ENCODE assay signal across 8 mouse cellular contexts in genomic region chr8:33992946-33993345, GRCm38 (mm10).
DNase-seq lines count a peak whose midpoint lies in the region; ATAC-seq and TF ChIP-seq lines count a peak whose summit lies in the region.

No protein-coding gene starts in this region.

- peak overlapping the region; percentile 51 for H3K27ac ChIP-seq in embryonic facial prominence, embryonic 13.5 days
- H3K27ac ChIP-seq in neural tube, embryonic 15.5 days (replicated peaks), result no peak overlapping the region
- H3K27ac ChIP-seq in left cerebral cortex, adult 2 months, result no peak overlapping the region

- H3K27me3 ChIP-seq in E14TG2a.4 (ENCODE audit: insufficient read depth, low read length), result no peaks in the 10 kb centered on the region
- H3K27me3 ChIP-seq in embryonic facial prominence, embryonic 13.5 days, result no peaks in the 10 kb centered on the region
- H3K27me3 ChIP-seq in neural tube, embryonic 15.5 days (replicated peaks), result no peaks in the 10 kb centered on the region

- no peaks in the 10 kb centered on the region for H3K36me3 ChIP-seq in E14TG2a.4 (ENCODE audit: insufficient read depth, low read length)
- H3K36me3 ChIP-seq in embryonic facial prominence, embryonic 13.5 days, result no peaks in the 10 kb centered on the region
- no peaks in the 10 kb centered on the region for H3K36me3 ChIP-seq in neural tube, embryonic 15.5 days

- no peak overlapping the region for H3K4me2 ChIP-seq in embryonic facial prominence, embryonic 13.5 days
- no peak overlapping the region for H3K4me2 ChIP-seq in neural tube, embryonic 15.5 days

- H3K9ac ChIP-seq in embryonic facial prominence, embryonic 13.5 days, result no peak overlapping the region
- H3K9ac ChIP-seq in neural tube, embryonic 15.5 days (replicated peaks), result no peak overlapping the region

- no peak for ATAC-seq in embryonic facial prominence, embryonic 13.5 days (ENCODE audit: insufficient number of reproducible peaks, insufficient read depth, low FRiP score, low TSS enrichment, low read depth)
- ATAC-seq in neural tube, embryonic 15.5 days (ENCODE audit: low FRiP score), result no peak

- intact Hi-C loops in left cerebral cortex, adult 2 months (cut with DNase I), result no loop called here

- 26% methylated on average over 11 of the region's 11 CpGs for WGBS in embryonic facial prominence, embryonic 13.5 days
- WGBS in lung, adult 2 months, result 22% methylated on average over 11 of the region's 11 CpGs
- 56% methylated on average over 11 of the region's 11 CpGs for WGBS in neural tube, embryonic 15.5 days

- peaks cover 58% of the 10 kb centered on the region for H3K4me1 ChIP-seq in E14TG2a.4 (replicated peaks; ENCODE audit: low read depth, low read length)
- peaks cover 16% of the 10 kb centered on the region; the same call in 1 of the 2 replicates for H3K4me1 ChIP-seq in embryonic facial prominence, embryonic 13.5 days
- H3K4me1 ChIP-seq in lung, adult 2 months (ENCODE audit: control insufficient read depth, insufficient read depth, low read length), result peaks cover 8% of the 10 kb centered on the region; the same call in 1 of the 2 replicates
- 0 out of 2 replicates have a peak, but pooled peaks cover 4% of the 10 kb centered on the region for H3K4me1 ChIP-seq in neural tube, embryonic 15.5 days

- no peak; the same call in 1 of the 2 replicates for TF ChIP-seq POLR2A in lung, adult 2 months (IDR thresholded peaks at IDR 0.05; ENCODE audit: borderline replicate concordance, extremely low read depth, low read depth, low read length)

- H3K4me3 ChIP-seq in E14TG2a.4 (replicated peaks; ENCODE audit: low read length), result peak overlapping the region; percentile 58
- no peak overlapping the region for H3K4me3 ChIP-seq in embryonic facial prominence, embryonic 13.5 days
- no peak overlapping the region for H3K4me3 ChIP-seq in lung, adult 2 months (replicated peaks; ENCODE audit: extremely low read depth, low read depth, low read length)
- H3K4me3 ChIP-seq in neural tube, embryonic 15.5 days (replicated peaks), result no peak overlapping the region
- H3K4me3 ChIP-seq in left cerebral cortex, adult 2 months, result no peak overlapping the region

- no peaks in the 10 kb centered on the region for H3K9me3 ChIP-seq in E14TG2a.4 (ENCODE audit: low read length)
- no peaks in the 10 kb centered on the region for H3K9me3 ChIP-seq in embryonic facial prominence, embryonic 13.5 days
- H3K9me3 ChIP-seq in neural tube, embryonic 15.5 days (replicated peaks), result no peaks in the 10 kb centered on the region

- peak; percentile 63 for DNase-seq in kidney, adult 18-20 months
- DNase-seq in lung, adult 2 months, result peak; percentile 68
- DNase-seq in left cerebral cortex, adult 2 months (ENCODE audit: extremely low spot score in 1 of 2, low spot score in 2 of 2), result no peak
- DNase-seq in spleen, adult 18-20 months, result no peak
- no peak for DNase-seq in layer of hippocampus, adult 9-10 months (ENCODE audit: low spot score)

- TF ChIP-seq CTCF in E14TG2a.4 (conservative IDR thresholded peaks at IDR 0.05; ENCODE audit: low read length), result no peak
- no peak for TF ChIP-seq CTCF in lung, adult 2 months (IDR thresholded peaks at IDR 0.05; ENCODE audit: insufficient read depth, low read length)
- TF ChIP-seq CTCF in left cerebral cortex, adult 2 months (IDR thresholded peaks at IDR 0.05), result no peak

Comparison
In these comparisons a context has a peak if more than half of its experiments do, and no peak if none do; other contexts are left out.
1. DNase-seq: peak in kidney, adult 18-20 months (single experiment) and lung, adult 2 months (single experiment); none in left cerebral cortex, adult 2 months (0 of 2), spleen, adult 18-20 months (0 of 2) and layer of hippocampus, adult 9-10 months (single experiment).